Mouse (Mus musculus) embryonic facial prominence, embryonic 11.5 days (tissue): ENCODE measurements around the gene Ccdc65. TPM values are rescaled to one million over a fixed set of nuclear protein-coding genes. Genes with fewer than 3 reads are reported as not detected.

Experiments
- ATAC-seq: fragments of 200-750 bp; cut with Nextera tagmentation; replicated peaks from 2 replicates; pipeline ENCODE4 v1.8.0; 2017; ENCODE audit warnings: low read depth; ENCODE audit not compliant: insufficient number of reproducible peaks, low FRiP score, low TSS enrichment
- DNase-seq: peaks from one replicate; pipeline ENCODE4 v3.0.0-alpha.2; 2015; ENCODE audit warnings: low spot score
- H3K27ac ChIP-seq: fragments of 300-500 bp; sonication (generic); replicated peaks from 2 replicates; pipeline ENCODE4 v1.5.1; 2014; ENCODE audit warnings: mild to moderate bottlenecking, low read depth, low read length, control low read depth
- H3K27me3 ChIP-seq: fragments of 300-500 bp; sonication (generic); 2 replicates; pipeline ENCODE4 v1.6.1; 2014; ENCODE audit warnings: mild to moderate bottlenecking, low read length, moderate library complexity, mixed read lengths; ENCODE audit not compliant: control insufficient read depth, insufficient read depth
- H3K36me3 ChIP-seq: fragments of 300-500 bp; sonication (generic); replicated peaks from 2 replicates; pipeline ENCODE4 v1.6.1; 2014; ENCODE audit warnings: low read depth, mild to moderate bottlenecking, low read length, moderate library complexity, mixed read lengths; ENCODE audit not compliant: control insufficient read depth, insufficient read depth
- H3K4me1 ChIP-seq: fragments of 300-500 bp; sonication (generic); 2 replicates; pipeline ENCODE4 v1.6.1; 2014; ENCODE audit warnings: low read length, mixed read lengths; ENCODE audit not compliant: control insufficient read depth, insufficient read depth
- H3K4me2 ChIP-seq: fragments of 300-500 bp; sonication (generic); 2 replicates; pipeline ENCODE4 v1.6.1; 2014; ENCODE audit warnings: low read depth, mild to moderate bottlenecking, control low read depth, low read length, moderate library complexity
- H3K4me3 ChIP-seq: fragments of 300-500 bp; sonication (generic); 2 replicates; pipeline ENCODE4 v1.5.1; 2014; ENCODE audit warnings: low read depth, low read length, control low read depth
- H3K9ac ChIP-seq: fragments of 300-500 bp; sonication (generic); replicated peaks from 2 replicates; pipeline ENCODE4 v1.6.1; 2014; ENCODE audit warnings: mild to moderate bottlenecking, control low read depth, low read length
- H3K9me3 ChIP-seq: fragments of 300-500 bp; sonication (generic); replicated peaks from 2 replicates; pipeline ENCODE4 v1.6.1; 2016; ENCODE audit warnings: mild to moderate bottlenecking, low read length, inconsistent platforms, mixed read lengths; ENCODE audit not compliant: control insufficient read depth
- WGBS: fragments of 180-500 bp; shearing (Covaris S2); extraction: QIAGEN DNeasy Blood & Tissue Kit; methylation state at CpG from one replicate; pipeline ENCODE4 v1.1.7; 2014; 5-methylcytosine and 5-hydroxymethylcytosine counted together
- polyA plus RNA-seq: library from polyadenylated mRNA; unstranded; fragments of >200 nt; fragmentation: Nextera tagmentation; extraction: Ambion mirVana; gene quantifications from 2 replicates; pipeline ENCODE4 v1.2.1, GENCODE M21; 2014

Ccdc65 gene
- polyA plus RNA-seq, 1 experiment from 2014 or later, result 1.3 TPM

- no peak overlapping the region for H3K4me3 ChIP-seq
- no peak overlapping the region for H3K27ac ChIP-seq
- peaks cover 4% of the 10 kb centered on the region; the same call in 1 of the 2 replicates for H3K4me1 ChIP-seq
- no peaks in the 10 kb centered on the region for H3K36me3 ChIP-seq
- peaks cover 22% of the 10 kb centered on the region for H3K27me3 ChIP-seq
- no peak overlapping the region; the same call in 1 of the 2 replicates for H3K9ac ChIP-seq
- no peak overlapping the region for H3K4me2 ChIP-seq
- no peaks in the 10 kb centered on the region for H3K9me3 ChIP-seq
- 32% methylated on average over 11 of the region's 11 CpGs for WGBS
- ATAC-seq, result no peak
- DNase-seq, result no peak
These were observed 32.9 kb upstream of the Ccdc65 start for GRCm38 (mm10) chr15:98674994-98675545.

GRCm38 (mm10) chr15:98675634-98676250 lies 32.3 kb upstream of the Ccdc65 start:
- no peak overlapping the region for H3K4me3 ChIP-seq
- H3K4me2 ChIP-seq, result no peak overlapping the region
- peaks cover 4% of the 10 kb centered on the region; the same call in 1 of the 2 replicates for H3K4me1 ChIP-seq
- H3K27me3 ChIP-seq, result peaks cover 22% of the 10 kb centered on the region
- no peak for DNase-seq
- ATAC-seq, result no peak
- H3K27ac ChIP-seq, result no peak overlapping the region
- H3K9ac ChIP-seq, result no peak overlapping the region
- H3K36me3 ChIP-seq, result no peaks in the 10 kb centered on the region
- no peaks in the 10 kb centered on the region for H3K9me3 ChIP-seq
- 9% methylated on average over 14 of the region's 14 CpGs for WGBS

GRCm38 (mm10) chr15:98676471-98676870 lies 31.5 kb upstream of the Ccdc65 start:
- Histone ChIP-seq H3K9ac (no peak overlapping the region), H3K4me1 (peaks cover 4% of the 10 kb centered on the region; the same call in 1 of the 2 replicates), H3K4me3 (peak overlapping the region; percentile 35; the same call in 1 of the 2 replicates), H3K4me2 (peak overlapping the region; percentile 65), H3K27me3 (peaks cover 22% of the 10 kb centered on the region), H3K9me3 (no peaks in the 10 kb centered on the region), H3K36me3 (no peaks in the 10 kb centered on the region), H3K27ac (no peak overlapping the region)
- 6% methylated on average over 9 of the region's 9 CpGs for WGBS
- no peak for ATAC-seq
- DNase-seq, result no peak

GRCm38 (mm10) chr15:98676940-98677728 lies 30.9 kb upstream of the Ccdc65 start, which contains the start of gene Rnd1:
Rnd1 (minus strand) TSS chr15:98677461.
- H3K4me1 ChIP-seq, result peaks cover 4% of the 10 kb centered on the region; the same call in 1 of the 2 replicates
- H3K9me3 ChIP-seq, result no peaks in the 10 kb centered on the region

GRCm38 (mm10) chr15:98677977-98678376 lies 30.0 kb upstream of the Ccdc65 start:
- no peak overlapping the region for H3K9ac ChIP-seq
- no peaks in the 10 kb centered on the region for H3K9me3 ChIP-seq
- 76% methylated on average over 7 of the region's 7 CpGs for WGBS
- no peaks in the 10 kb centered on the region for H3K36me3 ChIP-seq
- H3K4me1 ChIP-seq, result peaks cover 4% of the 10 kb centered on the region; the same call in 1 of the 2 replicates
- peaks cover 22% of the 10 kb centered on the region for H3K27me3 ChIP-seq
- H3K4me2 ChIP-seq, result no peak overlapping the region
- ATAC-seq (no peak), DNase-seq (no peak)
- H3K27ac ChIP-seq, result no peak overlapping the region
- H3K4me3 ChIP-seq, result no peak overlapping the region

More at GRCm38 (mm10) chr15:98676940-98677728, 30.9 kb upstream of the Ccdc65 start, which contains the start of gene Rnd1:
- peak within 1 kb of the TSS; percentile 35 for H3K4me3 ChIP-seq
- H3K36me3 ChIP-seq, result no peaks in the 10 kb centered on the region
- H3K4me2 ChIP-seq, result peak within 1 kb of the TSS; percentile 65
- H3K9ac ChIP-seq, result no peak within 1 kb of the TSS
- DNase-seq (peak; percentile 90), ATAC-seq (peak; percentile 96)
- under 1% methylated on average over 36 of the region's 37 CpGs for WGBS
- peaks cover 22% of the 10 kb centered on the region for H3K27me3 ChIP-seq
- H3K27ac ChIP-seq, result no peak within 1 kb of the TSS

GRCm38 (mm10) chr15:98680660-98681059 lies 27.3 kb upstream of the Ccdc65 start:
- 92% methylated on average over 8 of the region's 8 CpGs for WGBS
- H3K36me3 ChIP-seq, result no peaks in the 10 kb centered on the region

GRCm38 (mm10) chr15:98681633-98682032 lies 26.4 kb upstream of the Ccdc65 start:
- Histone ChIP-seq H3K9me3 (no peaks in the 10 kb centered on the region), H3K4me3 (no peak overlapping the region), H3K36me3 (no peaks in the 10 kb centered on the region), H3K9ac (no peak overlapping the region), H3K27me3 (peaks cover 6% of the 10 kb centered on the region), H3K4me2 (no peak overlapping the region), H3K27ac (no peak overlapping the region), H3K4me1 (peaks cover 4% of the 10 kb centered on the region; the same call in 1 of the 2 replicates)
- WGBS, result 80% methylated on average over 7 of the region's 7 CpGs
- no peak for ATAC-seq
- DNase-seq, result no peak

More at GRCm38 (mm10) chr15:98680660-98681059, 27.3 kb upstream of the Ccdc65 start:
- Histone ChIP-seq H3K27me3 (peaks cover 15% of the 10 kb centered on the region), H3K4me3 (no peak overlapping the region), H3K4me1 (peaks cover 4% of the 10 kb centered on the region; the same call in 1 of the 2 replicates), H3K9ac (no peak overlapping the region), H3K4me2 (no peak overlapping the region), H3K9me3 (no peaks in the 10 kb centered on the region), H3K27ac (no peak overlapping the region)
- no peak for ATAC-seq
- DNase-seq, result no peak
